Mouse (Mus musculus): ENCODE data around the gene Kif1b.

Gene Kif1b

DNA sequence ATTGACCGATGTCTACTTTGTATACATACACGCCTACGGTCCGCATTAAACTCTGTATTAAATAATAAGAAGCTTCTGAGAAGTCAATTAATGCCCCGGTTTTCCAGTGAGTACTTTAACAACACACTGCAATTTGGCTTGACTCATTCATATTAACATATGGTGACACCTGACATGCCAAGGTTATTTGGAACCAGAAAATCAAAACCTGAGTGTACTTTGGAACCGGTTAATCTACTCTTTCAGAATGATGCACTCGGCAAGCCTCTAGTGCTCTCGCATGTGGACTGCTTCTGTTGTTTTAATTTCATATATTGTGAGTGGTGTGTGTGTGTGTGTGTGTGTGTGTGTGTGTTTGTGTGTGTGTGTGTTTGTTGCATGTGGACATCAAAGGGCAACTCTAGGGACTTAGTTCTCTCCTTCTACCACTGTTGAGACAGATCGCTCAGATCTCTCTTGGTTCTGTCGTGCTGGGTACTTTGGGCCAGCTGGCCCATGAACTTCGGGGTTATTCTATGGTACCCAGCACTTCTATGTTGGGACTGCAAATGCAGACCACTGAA, 6.9 kb upstream of the Kif1b start:
- DNase-seq (ENCODE audit: low read depth): no peak

- DNase-seq (ENCODE audit: low read depth): no peak
Observed at GRCm38 (mm10) chr4:149313558-149314253, 6.2 kb upstream of the Kif1b start.

DNA sequence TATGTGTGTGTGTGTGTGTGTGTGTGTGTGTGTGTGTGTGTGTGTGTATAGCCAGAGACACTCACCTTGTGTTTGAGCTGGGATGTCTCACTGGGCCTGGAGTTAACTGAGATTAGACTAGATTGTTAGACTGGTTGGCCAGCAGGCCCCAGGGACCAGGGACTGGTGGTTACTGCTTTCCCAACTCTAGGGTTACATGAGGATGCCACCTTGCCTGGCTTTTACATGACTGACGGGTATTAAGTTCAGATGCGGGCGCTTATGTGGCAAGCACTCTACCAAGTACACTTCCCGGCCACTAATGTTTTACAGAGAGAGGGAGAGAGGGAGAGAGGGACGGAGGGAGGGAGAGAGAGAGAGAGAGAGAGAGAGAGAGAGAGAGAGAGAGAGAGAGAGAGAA, 4.5 kb upstream of the Kif1b start:
- no peak for DNase-seq (ENCODE audit: low read depth)

DNA sequence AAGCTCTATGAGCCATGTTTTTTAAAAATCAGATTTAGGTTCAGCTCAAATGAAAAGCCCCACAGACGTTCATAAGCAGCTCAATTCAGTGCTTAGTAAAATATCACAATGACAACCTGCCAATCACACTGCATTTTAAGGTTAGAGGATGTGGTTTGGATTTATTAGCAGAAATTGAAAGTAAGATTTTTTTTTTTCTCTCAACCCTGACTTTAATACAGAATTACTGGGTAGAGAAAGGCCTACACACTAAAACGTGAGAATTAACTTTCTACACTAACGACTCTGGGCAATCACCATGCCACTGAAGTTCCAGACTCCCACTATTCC, 963 bp upstream of the Kif1b start:
- DNase-seq (ENCODE audit: low read depth): no peak

- peak; percentile 65 for DNase-seq (ENCODE audit: low read depth)
Observed at GRCm38 (mm10) chr4:149306712-149307595, 539 bp downstream of the Kif1b start.

GRCm38 (mm10) chr4:149305761-149306711, 1.5 kb downstream of the Kif1b start:
- no peak for DNase-seq (ENCODE audit: low read depth)

DNA sequence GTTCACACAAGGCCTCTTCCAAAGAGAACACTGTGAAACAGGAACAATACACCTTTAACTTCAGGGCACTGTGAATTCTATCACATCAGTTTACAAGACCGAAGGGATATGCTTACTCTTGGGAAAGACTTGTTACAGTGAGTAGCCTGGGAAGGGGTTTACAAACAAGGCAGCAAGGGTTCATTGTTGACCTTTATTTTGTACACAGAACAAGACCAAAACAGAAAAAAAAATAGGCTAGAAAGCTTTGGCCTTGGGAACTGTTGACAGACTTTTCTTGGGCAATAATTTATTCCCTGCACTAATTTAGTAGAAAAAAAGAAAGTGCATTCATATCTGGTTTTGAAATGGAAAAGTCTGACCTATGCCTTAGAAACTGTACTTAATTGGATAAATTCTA, 3.0 kb downstream of the Kif1b start:
- DNase-seq (ENCODE audit: low read depth): no peak

GRCm38 (mm10) chr4:149303502-149303901, 4.0 kb downstream of the Kif1b start:
- no peak for DNase-seq (ENCODE audit: low read depth)

DNA sequence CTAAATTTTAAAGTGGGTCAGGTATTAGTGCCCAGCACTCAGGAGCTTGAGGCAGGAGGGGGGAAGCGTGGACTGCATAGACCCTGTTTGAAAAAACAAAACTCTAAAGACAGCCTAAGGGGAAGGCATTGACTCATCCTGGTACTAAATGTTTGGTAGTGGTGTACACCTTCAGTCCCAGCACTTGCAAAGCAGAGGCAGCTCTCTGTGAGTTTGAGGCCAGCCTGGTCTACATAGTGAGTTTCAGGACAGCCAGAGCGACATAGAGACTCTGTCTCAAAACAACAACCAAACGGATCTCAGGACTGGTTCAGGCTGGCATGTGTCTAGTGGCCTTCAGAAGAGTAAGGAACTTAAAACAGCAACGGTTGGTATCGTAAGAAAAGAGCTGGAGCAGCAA, 4.7 kb downstream of the Kif1b start:
- DNase-seq (ENCODE audit: low read depth): no peak

DNA sequence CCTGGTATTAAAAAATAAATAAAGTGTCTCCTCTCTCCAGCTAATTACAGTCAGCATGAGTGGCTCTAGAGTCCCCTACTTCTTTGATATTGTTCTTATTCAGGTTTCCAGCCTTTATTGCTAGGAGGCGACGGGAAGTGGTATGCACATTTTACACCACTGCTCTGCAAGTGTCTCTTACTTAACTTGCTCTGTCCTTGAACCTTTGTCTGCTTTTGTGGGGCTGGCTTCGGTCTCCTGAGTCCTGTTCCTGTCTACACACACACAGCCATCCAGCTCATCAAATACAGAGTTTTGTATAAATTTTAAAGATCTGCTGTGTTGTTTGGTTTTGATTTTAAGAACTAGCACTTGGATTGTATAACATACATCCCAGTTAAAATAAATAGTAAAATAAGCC, 5.4 kb downstream of the Kif1b start:
- no peak for DNase-seq (ENCODE audit: low read depth)

GRCm38 (mm10) chr4:149296501-149296900, 11.0 kb downstream of the Kif1b start:
- no peak for DNase-seq (ENCODE audit: low read depth)

GRCm38 (mm10) chr4:149292984-149293383, 14.5 kb downstream of the Kif1b start:
- DNase-seq (ENCODE audit: low read depth): peak; percentile 11

- no peak for DNase-seq (ENCODE audit: low read depth)
Observed at GRCm38 (mm10) chr4:149291061-149291460, 16.4 kb downstream of the Kif1b start.

DNA sequence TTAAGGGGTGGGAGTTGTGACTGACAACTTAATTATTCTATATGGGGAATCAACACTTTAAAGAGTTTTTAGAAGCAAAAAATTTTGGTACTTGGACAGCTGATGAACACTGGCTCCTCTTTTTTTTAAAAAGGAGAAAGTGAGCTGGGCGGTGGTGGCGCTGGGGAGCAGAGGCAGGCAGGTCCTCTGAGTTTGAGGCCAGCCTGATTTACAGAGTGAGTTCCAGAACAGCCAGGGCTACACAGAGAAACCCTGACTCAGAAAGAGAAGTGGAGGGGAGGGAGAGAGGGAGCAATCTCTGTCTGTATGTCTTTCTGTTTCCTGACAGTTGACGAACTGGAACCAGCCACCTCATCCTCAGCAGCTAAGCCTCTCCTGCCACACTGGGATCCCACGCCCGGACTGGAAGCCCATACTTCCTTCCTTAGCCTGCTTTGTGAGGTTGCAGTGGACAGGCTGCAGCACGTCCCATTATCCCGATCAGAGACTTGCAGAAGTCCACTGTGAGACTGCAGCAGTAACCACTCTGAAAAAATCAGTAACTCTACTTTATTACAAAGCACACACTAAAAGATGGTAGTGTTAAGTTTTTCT, 17.2 kb downstream of the Kif1b start:
- no peak for DNase-seq (ENCODE audit: low read depth)

GRCm38 (mm10) chr4:149286287-149287137, 21.0 kb downstream of the Kif1b start:
- no peak for DNase-seq (ENCODE audit: low read depth)

DNA sequence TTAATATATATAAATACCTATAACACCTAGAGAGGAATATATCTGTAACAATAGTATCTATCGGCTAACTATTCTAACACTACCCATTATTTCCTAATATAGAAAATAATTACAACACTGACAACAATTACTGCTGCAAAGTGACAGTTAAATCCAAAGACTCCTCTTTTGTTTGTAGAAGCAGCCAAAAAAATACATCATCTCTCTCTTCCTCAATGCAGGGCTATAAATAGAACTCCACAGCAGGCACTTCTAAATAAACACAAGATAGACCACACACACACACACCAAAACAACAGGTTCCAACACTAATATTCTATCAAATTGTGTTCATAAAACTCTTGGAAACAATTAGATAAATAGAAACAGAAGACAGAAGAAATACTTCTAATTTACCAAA, 21.8 kb downstream of the Kif1b start:
- no peak for DNase-seq (ENCODE audit: low read depth)

- peak; percentile 55 for DNase-seq (ENCODE audit: low read depth)
Observed at GRCm38 (mm10) chr4:149283018-149283417, 24.5 kb downstream of the Kif1b start.

- no peak for DNase-seq (ENCODE audit: low read depth)
Observed at GRCm38 (mm10) chr4:149282025-149282738, 25.3 kb downstream of the Kif1b start.

- DNase-seq (ENCODE audit: low read depth): peak; percentile 77
Observed at GRCm38 (mm10) chr4:149277571-149277970, 29.9 kb downstream of the Kif1b start.

- DNase-seq (ENCODE audit: low read depth): peak; percentile 39
Observed at GRCm38 (mm10) chr4:149273128-149273527, 34.4 kb downstream of the Kif1b start.

Measured in NIH3T3 (cell line).